Mouse (Mus musculus): ENCODE measurements at regions not wholly inside any gene's neighbourhood (a gene's known extent, or its start where the extent isn't known, plus 50 kb on each side); places are given as distances from the start of the nearest gene placed in this dataset.

DNA sequence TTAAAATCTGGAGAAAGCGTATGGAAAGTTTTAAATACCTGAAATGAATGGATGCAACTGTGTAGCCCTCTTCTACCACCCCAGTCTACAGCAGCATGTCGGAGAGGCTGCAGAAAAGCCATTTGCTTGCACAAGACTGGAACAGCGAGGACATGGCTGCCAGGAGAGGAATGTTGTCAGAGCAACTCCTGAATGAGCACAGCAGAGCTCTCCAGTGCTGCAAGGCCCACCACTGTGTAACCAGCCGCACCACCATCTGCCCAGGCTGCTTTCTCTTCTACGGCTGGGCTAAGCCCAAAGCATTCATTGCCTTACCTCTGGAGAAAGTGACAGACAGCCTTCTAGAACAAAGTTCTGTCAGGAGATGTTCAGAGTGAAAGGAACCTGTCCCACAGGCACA is 65.3 kb upstream of the Gm11238 start:
- Histone ChIP-seq H3K4me1 (no peaks in the 10 kb centered on the region), H3K27ac (no peak overlapping the region), H3K4me3 (no peak overlapping the region), H3K9me3 (0 out of 2 replicates have a peak, but pooled peaks cover 6% of the 10 kb centered on the region), H3K27me3 (replicated peaks) (no peaks in the 10 kb centered on the region), H3K9ac (no peak overlapping the region), H3K36me3 (no peaks in the 10 kb centered on the region), H3K4me2 (replicated peaks) (no peak overlapping the region)
- ATAC-seq (ENCODE audit: low FRiP score, low read depth): no peak
- 80% methylated on average over 5 of the region's 5 CpGs for WGBS

DNA sequence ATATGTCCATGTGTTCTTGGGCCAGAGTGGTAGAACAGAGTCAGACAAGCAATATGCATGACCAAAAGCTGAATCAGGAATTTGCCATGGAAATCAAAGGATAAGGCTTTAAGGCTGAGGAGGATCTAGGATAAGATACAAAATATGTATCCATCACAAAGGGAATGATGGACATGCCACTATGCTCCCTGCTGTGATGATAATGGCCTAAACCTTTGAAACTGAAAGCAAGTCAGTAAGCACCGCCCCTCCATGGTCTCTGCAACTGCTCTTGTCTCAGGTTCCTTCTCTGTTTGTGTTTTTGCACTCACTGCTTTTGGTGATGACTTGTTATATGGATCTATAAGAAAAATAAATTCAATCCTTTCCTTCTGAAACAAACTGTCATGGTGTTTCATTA is 76.1 kb upstream of the Gm11238 start:
- Histone ChIP-seq H3K36me3 (no peaks in the 10 kb centered on the region), H3K27me3 (replicated peaks) (no peaks in the 10 kb centered on the region), H3K9ac (no peak overlapping the region), H3K4me1 (no peaks in the 10 kb centered on the region), H3K4me2 (replicated peaks) (no peak overlapping the region), H3K27ac (no peak overlapping the region), H3K4me3 (no peak overlapping the region), H3K9me3 (no peaks in the 10 kb centered on the region)
- WGBS: 86% methylated on average over 1 of the region's 1 CpGs
- no peak for ATAC-seq (ENCODE audit: low FRiP score, low read depth)

DNA sequence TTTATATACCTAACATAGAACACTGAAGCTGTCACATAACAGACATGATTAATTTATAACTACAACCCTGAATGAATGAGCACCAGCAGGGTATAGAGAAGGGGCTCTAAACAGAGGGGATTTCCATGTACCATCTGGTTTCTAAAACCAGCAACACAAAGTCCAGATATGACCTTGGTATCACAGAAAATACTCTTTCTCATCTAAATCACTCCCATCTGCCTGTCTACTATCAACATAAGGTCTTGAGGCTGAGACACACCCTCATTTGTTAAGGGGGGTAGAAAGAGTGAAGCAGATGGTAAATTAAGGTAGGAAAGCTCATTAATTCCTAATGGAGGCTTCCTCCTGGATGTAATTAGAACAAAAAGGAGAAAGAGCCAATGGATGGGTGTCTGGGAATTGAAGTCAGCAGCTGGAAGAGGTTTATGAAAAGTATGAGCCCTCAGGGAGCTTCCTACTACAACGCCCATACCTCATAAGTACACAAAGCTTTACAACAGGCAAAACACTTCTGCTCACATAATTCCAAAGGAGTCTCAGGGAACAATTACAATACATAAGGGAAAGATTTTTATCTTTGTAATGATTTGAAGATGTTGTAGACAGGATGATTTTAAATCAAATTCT is 83.0 kb upstream of the Gm11238 start:
- no peak overlapping the region for H3K4me3 ChIP-seq
- WGBS: 42% methylated on average over 1 of the region's 1 CpGs
- H3K4me2 ChIP-seq (replicated peaks): no peak overlapping the region
- H3K9me3 ChIP-seq: peaks cover 9% of the 10 kb centered on the region; the same call in 1 of the 2 replicates
- no peaks in the 10 kb centered on the region for H3K27me3 ChIP-seq (replicated peaks)
- no peak overlapping the region for H3K9ac ChIP-seq
- H3K36me3 ChIP-seq: no peaks in the 10 kb centered on the region
- no peaks in the 10 kb centered on the region for H3K4me1 ChIP-seq
- ATAC-seq (ENCODE audit: low FRiP score, low read depth): peak; percentile 61
- H3K27ac ChIP-seq: no peak overlapping the region

DNA sequence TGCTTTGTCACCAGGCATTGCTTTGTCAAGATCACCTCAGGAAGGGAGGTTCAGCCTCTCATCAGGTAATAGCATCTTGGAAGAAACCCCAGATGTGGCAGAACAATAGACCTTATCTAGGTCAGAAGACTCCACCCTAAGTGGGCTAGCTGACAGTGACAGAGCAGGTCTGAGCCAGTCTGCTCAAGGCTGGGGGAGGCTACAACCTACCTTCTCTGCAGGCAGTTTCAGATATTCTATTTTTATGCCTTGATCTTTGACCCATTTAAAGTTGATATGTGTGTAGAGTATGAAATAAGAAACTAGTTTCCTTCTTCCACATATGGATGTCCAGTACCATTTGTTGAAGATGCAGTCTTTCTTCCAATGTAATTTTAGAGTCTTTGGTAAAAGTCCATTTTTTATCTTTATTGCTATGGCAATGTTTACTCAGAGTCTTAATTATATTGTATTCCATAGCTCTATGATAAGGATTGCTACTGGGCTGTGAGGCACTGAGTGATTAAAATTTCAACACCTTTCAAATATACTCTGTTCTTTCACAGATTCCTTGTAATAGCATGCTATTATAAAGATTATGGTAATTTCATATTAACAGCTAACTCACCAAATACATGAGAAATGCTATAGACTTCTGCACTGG is 88.8 kb upstream of the Gm11238 start:
- no peaks in the 10 kb centered on the region for H3K36me3 ChIP-seq
- no peaks in the 10 kb centered on the region for H3K27me3 ChIP-seq (replicated peaks)
- H3K4me3 ChIP-seq: no peak overlapping the region
- H3K9me3 ChIP-seq: peaks cover 3% of the 10 kb centered on the region; the same call in 1 of the 2 replicates
- no peak overlapping the region for H3K27ac ChIP-seq
- H3K9ac ChIP-seq: no peak overlapping the region
- no peaks in the 10 kb centered on the region for H3K4me1 ChIP-seq
- ATAC-seq (ENCODE audit: low FRiP score, low read depth): no peak
- no peak overlapping the region for H3K4me2 ChIP-seq (replicated peaks)

DNA sequence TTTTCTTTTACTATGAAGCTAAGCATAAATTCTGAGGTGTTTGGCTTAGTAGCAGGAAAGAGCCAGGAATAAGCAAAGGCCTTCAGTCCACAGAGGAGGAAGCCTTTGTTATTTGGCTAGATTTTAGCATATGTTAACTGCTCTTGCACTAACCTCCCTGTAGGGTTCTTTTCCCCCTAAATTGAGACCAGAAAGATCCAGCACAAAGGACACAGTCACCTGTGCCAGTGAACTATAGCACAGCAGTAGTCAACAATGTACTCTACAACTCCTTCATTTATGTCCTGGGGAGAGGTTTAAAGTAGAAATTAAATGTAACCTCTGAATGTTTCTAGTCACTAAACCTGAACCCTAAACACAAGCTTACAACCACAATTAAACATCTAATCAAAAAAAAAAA is 90.1 kb upstream of the Gm11238 start:
- Histone ChIP-seq H3K4me1 (no peaks in the 10 kb centered on the region), H3K27me3 (replicated peaks) (no peaks in the 10 kb centered on the region)
- ATAC-seq (ENCODE audit: low FRiP score, low read depth): no peak

DNA sequence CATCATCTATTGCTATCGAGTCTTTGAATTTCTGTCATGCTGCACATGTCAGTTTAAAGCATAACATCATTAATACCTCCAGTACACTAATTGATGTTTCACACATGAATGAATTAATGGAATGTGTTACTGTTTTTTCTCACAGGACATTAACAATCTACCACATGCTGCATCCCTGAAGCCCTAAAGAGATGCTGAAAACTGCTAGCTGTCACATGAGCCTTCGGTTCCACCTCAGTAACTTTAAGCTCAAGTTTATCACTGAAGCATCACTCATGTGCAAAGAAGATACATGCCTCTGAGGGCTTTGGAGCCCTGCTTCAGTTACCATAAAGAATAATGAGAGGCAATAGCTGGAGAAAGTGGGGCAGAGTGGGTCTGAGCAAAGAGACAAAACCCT is 91.0 kb upstream of the Gm11238 start:
- Histone ChIP-seq H3K4me3 (no peak overlapping the region), H3K4me2 (replicated peaks) (no peak overlapping the region), H3K9me3 (peaks cover 3% of the 10 kb centered on the region; the same call in 1 of the 2 replicates), H3K27me3 (replicated peaks) (no peaks in the 10 kb centered on the region), H3K36me3 (no peaks in the 10 kb centered on the region), H3K4me1 (no peaks in the 10 kb centered on the region), H3K27ac (no peak overlapping the region), H3K9ac (no peak overlapping the region)
- WGBS: 67% methylated on average over 2 of the region's 2 CpGs
- peak; percentile 48; the same call in 1 of the 2 replicates for ATAC-seq (ENCODE audit: low FRiP score, low read depth)

More for the DNA sequence above, 90.1 kb upstream of the Gm11238 start:
- H3K4me2 ChIP-seq (replicated peaks): no peak overlapping the region
- H3K9ac ChIP-seq: no peak overlapping the region
- H3K27ac ChIP-seq: no peak overlapping the region
- H3K9me3 ChIP-seq: peaks cover 3% of the 10 kb centered on the region; the same call in 1 of the 2 replicates
- H3K36me3 ChIP-seq: no peaks in the 10 kb centered on the region
- H3K4me3 ChIP-seq: no peak overlapping the region

DNA sequence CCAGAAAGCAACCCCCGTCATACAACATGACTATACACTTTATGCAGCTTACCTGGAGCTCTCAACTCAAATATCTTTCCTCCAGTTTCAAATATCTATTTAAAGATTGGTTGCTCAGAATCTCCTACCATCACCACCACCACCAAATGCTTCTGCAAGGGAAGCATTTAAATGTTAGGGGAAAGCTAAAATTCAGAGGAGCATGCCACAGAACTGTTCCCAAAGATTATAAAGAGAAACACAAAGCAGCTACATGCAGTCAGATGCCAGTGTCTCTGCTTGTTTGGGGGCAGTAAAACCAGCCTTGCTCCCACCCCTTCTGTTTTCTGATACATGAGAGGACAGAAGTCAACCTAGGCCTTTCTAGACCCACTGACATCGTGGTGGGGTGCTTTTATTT is 100.8 kb upstream of the Gm11238 start:
- ATAC-seq (ENCODE audit: low FRiP score, low read depth): no peak
- Histone ChIP-seq H3K9ac (no peak overlapping the region), H3K4me1 (no peaks in the 10 kb centered on the region), H3K4me3 (no peak overlapping the region), H3K36me3 (no peaks in the 10 kb centered on the region), H3K4me2 (replicated peaks) (no peak overlapping the region), H3K9me3 (no peaks in the 10 kb centered on the region), H3K27ac (no peak overlapping the region), H3K27me3 (replicated peaks) (no peaks in the 10 kb centered on the region)
- WGBS: 79% methylated on average over 2 of the region's 2 CpGs

DNA sequence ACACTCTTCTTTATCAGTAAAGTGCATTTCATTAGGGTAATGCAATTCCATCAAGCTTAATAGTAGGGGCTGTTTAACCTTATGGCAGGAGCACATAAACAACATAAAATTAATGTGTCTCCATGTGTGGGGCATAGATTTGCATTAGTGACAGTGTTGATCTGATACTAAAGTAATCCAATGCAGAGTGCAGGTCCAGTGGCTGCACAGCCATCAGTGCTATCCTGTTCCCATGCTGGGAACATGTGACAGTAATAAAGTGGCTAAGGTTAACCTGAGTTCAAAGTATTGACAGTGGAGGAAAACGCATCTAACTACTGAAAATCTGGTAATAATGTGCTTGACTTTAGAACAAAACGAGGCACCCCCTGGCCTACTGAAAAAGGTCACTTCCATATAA is 84.3 kb upstream of the Gm11487 start:
- no peak overlapping the region for H3K9ac ChIP-seq
- WGBS: 19% methylated on average over 2 of the region's 2 CpGs
- no peak overlapping the region for H3K4me3 ChIP-seq
- ATAC-seq (ENCODE audit: low FRiP score, low read depth): peak; percentile 94
- no peaks in the 10 kb centered on the region for H3K27me3 ChIP-seq (replicated peaks)
- H3K9me3 ChIP-seq: no peaks in the 10 kb centered on the region
- H3K27ac ChIP-seq: no peak overlapping the region
- peaks cover 12% of the 10 kb centered on the region for H3K4me1 ChIP-seq
- no peaks in the 10 kb centered on the region for H3K36me3 ChIP-seq
- no peak overlapping the region for H3K4me2 ChIP-seq (replicated peaks)

DNA sequence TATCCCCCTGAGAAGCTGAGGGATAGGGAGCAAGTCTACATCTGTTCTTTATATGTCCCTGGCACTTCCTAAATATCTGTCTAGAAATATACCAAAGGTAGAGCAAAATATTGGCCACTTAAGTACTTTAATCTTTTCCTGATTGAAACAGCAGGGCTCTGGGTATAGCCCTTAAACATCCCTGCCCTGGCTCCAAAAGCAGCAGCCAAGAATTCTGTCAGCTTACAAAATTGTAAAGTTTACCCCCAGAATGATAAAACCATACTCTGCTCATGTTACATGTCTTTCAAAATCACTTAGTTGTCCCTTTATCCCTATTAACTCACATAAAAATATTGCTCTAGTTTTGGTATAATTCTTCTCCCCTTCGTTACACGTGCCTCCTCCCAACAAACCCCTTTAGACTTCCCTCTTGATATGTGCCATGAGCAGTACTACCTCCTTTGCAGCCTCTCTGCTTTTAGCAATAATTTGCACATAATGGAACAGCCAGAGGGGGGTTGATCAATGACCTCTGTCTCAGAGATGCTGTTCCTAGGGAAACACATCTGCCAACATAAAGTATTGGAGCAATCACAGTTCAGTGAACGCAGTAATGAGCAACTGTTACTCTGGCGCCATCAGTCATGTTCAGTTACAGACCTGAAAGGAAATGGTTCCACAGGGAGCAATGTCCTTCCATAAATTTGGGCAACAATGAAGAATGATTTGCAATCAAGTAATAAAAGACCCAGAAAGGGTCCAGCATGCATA is 83.6 kb upstream of the Gm11487 start:
- Histone ChIP-seq H3K4me2 (replicated peaks) (no peak overlapping the region), H3K4me1 (peaks cover 12% of the 10 kb centered on the region), H3K9me3 (no peaks in the 10 kb centered on the region), H3K27me3 (replicated peaks) (no peaks in the 10 kb centered on the region), H3K9ac (no peak overlapping the region), H3K27ac (no peak overlapping the region), H3K36me3 (no peaks in the 10 kb centered on the region), H3K4me3 (no peak overlapping the region)
- ATAC-seq (ENCODE audit: low FRiP score, low read depth): peak; percentile 96
- WGBS: 16% methylated on average over 4 of the region's 4 CpGs

DNA sequence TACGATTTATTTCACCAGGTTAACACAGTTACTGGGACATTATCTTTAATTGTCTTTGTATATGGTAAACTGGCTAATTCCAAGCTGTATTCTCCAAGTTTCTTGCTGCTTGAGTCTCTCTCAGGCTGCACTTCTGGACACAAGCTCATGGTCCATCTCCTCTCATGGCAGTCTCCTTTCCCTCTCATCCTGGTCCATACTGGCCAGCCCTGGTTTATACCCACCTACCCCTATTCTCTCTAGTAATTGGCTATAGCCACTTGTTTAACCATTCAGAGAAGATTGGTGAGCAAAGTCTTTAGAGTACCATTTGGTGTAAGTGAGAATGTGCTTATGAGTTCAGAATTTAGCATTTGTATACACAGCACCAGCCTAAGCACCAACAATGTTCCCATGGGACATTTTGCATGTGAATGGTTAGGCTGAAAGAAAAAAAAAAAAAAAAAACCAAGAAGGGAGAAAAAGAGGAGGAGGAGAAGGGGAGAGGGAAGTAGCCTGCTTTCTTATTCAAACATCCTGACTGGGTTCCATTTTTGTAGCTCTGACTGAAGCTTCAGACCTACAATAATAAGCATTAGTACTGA is 63.2 kb upstream of the Gm11487 start:
- H3K27me3 ChIP-seq (replicated peaks): no peaks in the 10 kb centered on the region
- H3K4me2 ChIP-seq (replicated peaks): no peak overlapping the region
- no peaks in the 10 kb centered on the region for H3K9me3 ChIP-seq
- H3K27ac ChIP-seq: no peak overlapping the region
- H3K9ac ChIP-seq: no peak overlapping the region
- ATAC-seq (ENCODE audit: low FRiP score, low read depth): no peak
- no peaks in the 10 kb centered on the region for H3K4me1 ChIP-seq
- WGBS: 93% methylated on average over 1 of the region's 1 CpGs
- H3K36me3 ChIP-seq: no peaks in the 10 kb centered on the region
- H3K4me3 ChIP-seq: no peak overlapping the region
